Mouse (Mus musculus): ENCODE data around the gene Zfp975. TPM values are rescaled to one million over a fixed set of nuclear protein-coding genes. Genes with fewer than 3 reads are reported as not detected.
"Not testable (repeated sequence)": the region's sequence is repeated elsewhere in the genome, so short reads cannot be mapped to it uniquely, and the experiment has no call there.

Gene Zfp975
- total RNA-seq (2021) = 1 to 10 TPM; 5.8 to 7.4 TPM

DNA sequence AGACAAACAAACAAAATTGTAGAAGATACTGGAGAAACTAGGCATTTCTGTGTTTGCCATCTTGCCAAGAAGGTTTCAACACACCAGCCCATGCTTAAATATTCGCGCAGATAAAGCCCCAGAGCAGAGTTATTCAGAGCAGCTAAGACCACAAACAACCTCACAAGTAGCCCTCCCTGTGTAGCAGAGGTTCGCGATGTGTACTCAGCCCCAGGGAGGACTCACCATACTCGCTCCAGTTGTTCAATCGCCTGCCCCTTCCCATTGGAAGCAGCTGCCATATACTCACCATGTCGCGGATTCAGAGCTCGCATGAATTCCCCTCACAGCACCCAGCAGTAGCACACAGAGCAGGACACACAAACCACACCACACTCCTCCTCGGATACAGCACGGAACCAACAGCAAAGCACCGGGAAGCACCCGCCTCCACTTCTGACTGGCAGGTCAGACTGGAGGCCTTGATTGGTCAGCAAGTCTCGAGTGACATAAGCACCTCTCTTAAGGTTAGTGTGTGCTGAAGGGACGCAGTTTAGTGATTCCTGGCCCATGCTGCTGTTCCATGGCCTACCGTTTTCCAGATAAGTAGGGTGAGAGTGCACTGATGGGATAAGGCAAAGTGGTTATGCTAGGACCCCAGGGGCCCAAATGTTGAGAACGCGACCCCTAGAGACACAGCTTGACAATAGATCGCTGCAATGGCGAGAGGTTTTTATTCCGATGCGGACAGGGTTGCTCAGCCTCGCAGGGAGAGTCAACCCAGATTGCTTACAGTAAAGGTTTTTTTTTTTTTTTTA, at the start of gene Zfp975:
Gene Zfp975 (minus strand): TSS at position 381 of the 797 bp plus-strand sequence.
- peak; percentile 61 to 69 for DNase-seq (ENCODE audit: extremely low spot score in 1 of 2, low spot score in 1 of 2)

GRCm38 (mm10) chr7:42738536-42739210, 46.1 kb upstream of the Zfp975 start:
- DNase-seq (ENCODE audit: extremely low spot score in 1 of 2, low spot score in 1 of 2) = no peak

GRCm38 (mm10) chr7:42726917-42727316, 34.4 kb upstream of the Zfp975 start, which contains the start of gene Gm17067:
Gene Gm17067, minus strand, starts transcription at chr7:42727017.
- not testable (repeated sequence) for DNase-seq (ENCODE audit: extremely low spot score in 1 of 2, low spot score in 1 of 2)

GRCm38 (mm10) chr7:42693251-42693650, 709 bp upstream of the Zfp975 start:
- DNase-seq (ENCODE audit: extremely low spot score in 1 of 2, low spot score in 1 of 2) = peak in 1 of 2 experiments; percentile 3

DNA sequence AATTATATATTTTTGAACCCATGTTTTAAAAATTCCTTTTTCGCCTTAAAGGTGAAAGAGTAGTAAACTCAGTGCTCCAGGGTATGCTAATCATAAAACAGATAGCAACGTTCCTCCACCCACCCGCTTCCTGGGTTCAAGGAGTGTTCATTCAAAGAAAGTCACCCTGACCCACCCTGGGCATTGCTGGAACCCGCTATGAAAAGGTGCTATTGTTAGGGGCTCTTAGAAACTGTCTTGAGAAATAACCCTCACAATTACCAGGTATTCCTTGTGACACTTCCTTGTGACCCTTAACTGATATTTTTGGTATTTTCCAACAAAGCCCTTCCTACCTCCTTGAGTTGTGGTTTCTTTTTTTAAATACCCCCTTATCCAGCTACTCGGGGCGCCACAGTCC, 12.5 kb downstream of the Zfp975 start:
- not testable (repeated sequence) for DNase-seq (ENCODE audit: extremely low spot score in 1 of 2, low spot score in 1 of 2)

DNA sequence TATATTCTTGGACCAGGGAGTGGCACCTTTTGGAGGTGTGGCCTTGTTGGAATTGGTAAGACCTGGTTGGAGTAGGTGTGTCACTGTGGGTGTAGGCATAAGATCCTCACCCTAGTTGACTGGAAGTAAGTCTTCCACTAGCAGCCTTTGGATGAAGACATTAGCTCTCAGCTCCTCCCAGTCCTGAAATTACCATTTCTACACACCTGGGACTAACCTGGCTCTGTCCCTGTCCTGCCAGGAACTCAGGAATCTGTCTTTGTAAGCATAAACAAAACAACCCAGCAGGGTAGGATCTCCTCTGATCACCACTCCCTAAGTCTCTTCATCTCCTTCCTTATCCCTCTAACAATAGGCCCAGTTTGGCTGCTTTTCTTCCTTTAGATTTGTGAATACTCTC, 12.9 kb downstream of the Zfp975 start:
- not testable (repeated sequence) for DNase-seq (ENCODE audit: extremely low spot score in 1 of 2, low spot score in 1 of 2)

- not testable (repeated sequence) for DNase-seq (ENCODE audit: extremely low spot score in 1 of 2, low spot score in 1 of 2)
Measured at GRCm38 (mm10) chr7:42660140-42660539, 32.4 kb downstream of the Zfp975 start.

- DNase-seq (ENCODE audit: extremely low spot score in 1 of 2, low spot score in 1 of 2) = not testable (repeated sequence)
Measured at GRCm38 (mm10) chr7:42655211-42655610, 37.3 kb downstream of the Zfp975 start.

DNA sequence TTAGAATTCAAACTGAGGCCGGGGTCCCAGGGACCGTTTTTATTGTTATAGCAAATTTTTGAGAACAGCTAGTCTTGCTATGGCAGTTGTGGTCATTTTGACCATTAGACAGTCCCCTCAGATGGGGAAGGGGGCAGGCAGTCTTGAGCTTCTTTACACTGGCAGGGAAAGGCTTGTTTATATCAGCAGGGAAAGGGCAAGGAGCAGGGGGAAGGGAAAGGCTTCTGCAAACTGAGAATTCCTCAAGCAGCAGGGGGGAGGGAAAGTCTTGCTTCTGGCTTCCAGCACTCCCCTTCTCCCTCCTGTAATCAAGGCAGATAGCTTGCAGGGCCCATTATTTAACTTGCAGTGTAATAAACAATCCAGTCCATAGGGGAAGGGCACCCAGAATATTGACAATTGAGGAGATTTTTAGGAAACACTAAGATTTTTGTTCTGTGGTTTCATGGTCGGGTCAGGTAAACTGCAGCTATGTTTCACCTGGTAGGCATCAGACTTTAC, 49.4 kb downstream of the Zfp975 start:
- DNase-seq (ENCODE audit: extremely low spot score in 1 of 2, low spot score in 1 of 2) = not testable (repeated sequence)

DNA sequence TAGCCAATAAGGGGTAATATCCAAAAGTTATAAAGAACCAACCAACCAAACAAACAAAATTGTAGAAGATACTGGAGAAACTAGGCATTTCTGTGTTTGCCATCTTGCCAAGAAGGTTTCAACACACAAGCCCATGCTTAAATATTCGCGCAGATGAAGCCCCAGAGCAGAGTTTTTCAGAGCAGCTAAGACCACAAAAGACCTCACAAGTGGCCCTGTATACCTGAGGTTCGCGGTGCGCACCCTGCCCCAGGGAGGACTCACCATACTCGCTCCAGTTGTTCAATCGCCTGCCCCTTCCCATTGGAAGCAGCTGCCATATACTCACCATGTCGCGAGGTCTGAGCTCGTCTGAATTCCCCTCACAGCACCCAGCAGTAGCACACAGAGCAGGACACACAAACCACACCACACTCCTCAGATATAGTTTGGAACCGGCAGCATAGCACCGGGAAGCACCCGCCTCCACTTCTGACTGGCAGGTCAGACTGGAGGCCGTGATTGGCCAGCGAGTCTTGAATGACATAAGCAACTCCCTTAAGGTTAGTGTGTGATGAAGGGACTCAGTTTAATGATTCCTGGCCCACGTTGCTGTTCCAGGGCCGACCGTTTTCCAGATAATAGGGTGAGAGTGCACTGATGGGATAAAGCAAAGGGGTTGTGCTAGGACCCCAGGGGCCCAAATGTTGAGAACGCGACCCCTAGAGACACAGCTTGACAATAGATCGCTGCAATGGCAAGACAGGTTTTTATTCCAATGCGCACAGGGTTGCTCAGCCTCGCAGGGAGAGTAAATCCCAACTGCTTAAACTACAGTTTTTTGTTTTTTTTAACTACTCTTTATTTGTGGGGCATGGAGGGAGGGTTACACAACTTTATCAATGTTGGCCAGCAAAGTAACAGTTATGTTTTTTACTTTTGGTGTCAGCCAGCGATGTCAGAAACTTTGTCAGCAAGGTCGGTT, 50.1 kb downstream of the Zfp975 start, which contains the start of gene Zfp976:
Gene Zfp976 (minus strand): TSS at position 437 of the 964 bp plus-strand sequence.
- peak; percentile 18 to 44 for DNase-seq (ENCODE audit: extremely low spot score in 1 of 2, low spot score in 1 of 2)

DNA sequence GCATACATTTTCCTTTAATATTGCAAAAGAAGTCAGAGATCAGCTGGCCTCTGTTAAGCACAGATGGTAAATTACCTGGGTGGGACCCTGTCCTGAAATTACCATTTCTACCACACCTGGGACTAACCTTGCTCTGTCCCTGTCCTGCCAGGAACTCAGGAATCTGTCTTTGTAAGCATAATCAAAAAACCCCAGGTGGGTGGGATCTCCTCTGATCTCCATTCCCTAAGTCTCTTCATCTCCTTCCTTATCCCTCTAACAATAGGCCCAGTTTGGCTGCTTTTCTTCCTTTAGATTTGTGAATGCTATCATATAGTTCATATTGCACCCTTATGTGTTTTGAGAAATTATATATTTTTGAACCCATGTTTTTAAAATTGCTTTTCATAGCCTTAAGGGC, 61.5 kb downstream of the Zfp975 start:
- not testable (repeated sequence) for DNase-seq (ENCODE audit: extremely low spot score in 1 of 2, low spot score in 1 of 2)

Other genes starting within 250 kb of the Zfp975 start
- gene 4933421I07Rik, start 244.6 kb downstream of the Zfp975 start, total RNA-seq (2021) = not detected
- 10 to 100 TPM; 20.7 to 22.3 TPM for gene Zfp141, start 187.0 kb downstream of the Zfp975 start, total RNA-seq (2021)
- gene Gm21028, start 114.2 kb downstream of the Zfp975 start, total RNA-seq (2021) = not detected
- 1 to 10 TPM; 2.0 to 2.9 TPM for gene Zfp977, start 100.2 kb downstream of the Zfp975 start, total RNA-seq (2021)
- gene Zfp976, start 50.2 kb downstream of the Zfp975 start, total RNA-seq (2021) = 1 to 10 TPM; 4.0 TPM
- not detected for gene Gm17067, start 34.3 kb upstream of the Zfp975 start, total RNA-seq (2021)
- not detected for gene Vmn2r62, start 100.8 kb upstream of the Zfp975 start, total RNA-seq (2021)
- under 1 TPM; 0.07 to 0.16 TPM for gene Gm2381, start 174.5 kb upstream of the Zfp975 start, total RNA-seq (2021)
- gene Vmn2r63, start 241.1 kb upstream of the Zfp975 start, total RNA-seq (2021) = not detected

All from layer of hippocampus, postnatal 25 days (tissue).